In genomic region chr11:75214081-75214950, GRCm38 (mm10) we compare ENCODE assay signal across 8 mouse cellular contexts. TPM values are rescaled to one million over a fixed set of nuclear protein-coding genes. Genes with fewer than 3 reads are reported as not detected.
A peak's percentile ranks its signal among the peaks of the same experiment; 100 is the strongest.
DNase-seq lines count a peak whose midpoint lies in the region; ATAC-seq and TF ChIP-seq lines count a peak whose summit lies in the region.

No protein-coding gene starts in this region.

- no peak for DNase-seq in layer of hippocampus, adult 2 months (ENCODE audit: low spot score in 2 of 2)
- DNase-seq in layer of hippocampus, postnatal 10 days (ENCODE audit: low spot score in 2 of 2), result no peak
- peak; percentile 39 to 40 for DNase-seq in kidney, postnatal 36 days
- DNase-seq in adrenal gland, postnatal 36 days, result no peak
- no peak for DNase-seq in left cerebral cortex, postnatal 36 days (ENCODE audit: low spot score in 2 of 2)
- DNase-seq in spleen, adult 12 weeks (ENCODE audit: low spot score), result no peak

- H3K4me3 ChIP-seq in layer of hippocampus, adult 2 months, result peak overlapping the region; percentile 44
- peak overlapping the region; percentile 26 for H3K4me3 ChIP-seq in heart, embryonic 16.5 days (ENCODE audit: low read length)
- peak overlapping the region; percentile 19; the same call in 1 of the 2 replicates for H3K4me3 ChIP-seq in neural tube, embryonic 14.5 days (ENCODE audit: low read depth, low read length)

- TF ChIP-seq CTCF in layer of hippocampus, adult 2 months (conservative IDR thresholded peaks at IDR 0.05), result no peak

- ATAC-seq in heart, embryonic 16.5 days (replicated peaks; ENCODE audit: extremely low read depth, insufficient read depth, low FRiP score), result no peak
- ATAC-seq in neural tube, embryonic 14.5 days (ENCODE audit: low read depth), result peak; percentile 36

- WGBS in heart, embryonic 16.5 days, result 26% methylated on average over 13 of the region's 13 CpGs
- WGBS in neural tube, embryonic 14.5 days, result 18% methylated on average over 13 of the region's 13 CpGs

- H3K4me2 ChIP-seq in heart, embryonic 16.5 days (ENCODE audit: low read depth, low read length), result peak overlapping the region; percentile 57
- peak overlapping the region; percentile 47 for H3K4me2 ChIP-seq in neural tube, embryonic 14.5 days (ENCODE audit: low read depth, low read length)

- H3K27me3 ChIP-seq in heart, embryonic 16.5 days (ENCODE audit: control insufficient read depth, insufficient read depth, low read length), result no peaks in the 10 kb centered on the region
- no peaks in the 10 kb centered on the region for H3K27me3 ChIP-seq in neural tube, embryonic 14.5 days (ENCODE audit: control insufficient read depth, insufficient read depth, low read length)

- no peaks in the 10 kb centered on the region for H3K9me3 ChIP-seq in heart, embryonic 16.5 days (replicated peaks; ENCODE audit: control insufficient read depth, low read length)
- H3K9me3 ChIP-seq in neural tube, embryonic 14.5 days (ENCODE audit: control insufficient read depth, low read length), result no peaks in the 10 kb centered on the region

- H3K27ac ChIP-seq in layer of hippocampus, adult 2 months, result peak overlapping the region; percentile 76
- peak overlapping the region; percentile 85 for H3K27ac ChIP-seq in heart, embryonic 16.5 days (ENCODE audit: low read length)
- H3K27ac ChIP-seq in neural tube, embryonic 14.5 days (ENCODE audit: low read depth, low read length), result peak overlapping the region; percentile 70; the same call in 1 of the 2 replicates

- H3K4me1 ChIP-seq in heart, embryonic 16.5 days (ENCODE audit: control insufficient read depth, insufficient read depth, low read length), result peaks cover 49% of the 10 kb centered on the region
- peaks cover 19% of the 10 kb centered on the region for H3K4me1 ChIP-seq in neural tube, embryonic 14.5 days (ENCODE audit: control insufficient read depth, insufficient read depth, low read length)

- no peaks in the 10 kb centered on the region for H3K36me3 ChIP-seq in heart, embryonic 16.5 days (ENCODE audit: control insufficient read depth, insufficient read depth)
- H3K36me3 ChIP-seq in neural tube, embryonic 14.5 days (ENCODE audit: control insufficient read depth, insufficient read depth, low read length), result no peaks in the 10 kb centered on the region

- intact Hi-C loops in left cerebral cortex, postnatal 36 days (cut with DNase I), result no loop called here

- H3K9ac ChIP-seq in heart, embryonic 16.5 days (ENCODE audit: low read length), result peak overlapping the region; percentile 60
- peak overlapping the region; percentile 39 for H3K9ac ChIP-seq in neural tube, embryonic 14.5 days (replicated peaks; ENCODE audit: low read depth, low read length)

RNA-seq across cellular contexts. Expression of gene Rtn4rl1, which starts 20.7 kb away (rescaled TPM):
- total RNA-seq in layer of hippocampus, adult 2 months (2021), result 100 to 1,000 TPM; 104 to 110 TPM
- total RNA-seq in layer of hippocampus, postnatal 10 days (2021), result 10 to 100 TPM; 54.5 to 58.5 TPM
- polyA plus RNA-seq in heart, embryonic 16.5 days (2015; fragmentation: Nextera tagmentation; extraction: Ambion mirVana), result 12.4 and 13.1 TPM in 2 replicates
- 12.7 and 16.0 TPM in 2 replicates for polyA plus RNA-seq in neural tube, embryonic 14.5 days (2014; fragmentation: Nextera tagmentation; extraction: Ambion mirVana)
- total RNA-seq in adrenal gland, postnatal 36 days (2021), result 10 to 100 TPM; 37.3 to 53.0 TPM
- 10 to 100 TPM; 83.5 to 88.3 TPM for total RNA-seq in left cerebral cortex, postnatal 36 days (2021)

RNA-seq across cellular contexts. Expression of gene Dph1, which starts 23.3 kb away (rescaled TPM):
- total RNA-seq in layer of hippocampus, adult 2 months (2021), result 10 to 100 TPM; 30.7 to 31.4 TPM
- 10 to 100 TPM; 20.8 to 21.1 TPM for total RNA-seq in layer of hippocampus, postnatal 10 days (2021)
- 19.7 and 21.0 TPM in 2 replicates for polyA plus RNA-seq in heart, embryonic 16.5 days (2015; fragmentation: Nextera tagmentation; extraction: Ambion mirVana)
- polyA plus RNA-seq in neural tube, embryonic 14.5 days (2014; fragmentation: Nextera tagmentation; extraction: Ambion mirVana), result 11.4 and 15.6 TPM in 2 replicates
- total RNA-seq in adrenal gland, postnatal 36 days (2021), result 10 to 100 TPM; 29.8 to 30.6 TPM
- total RNA-seq in left cerebral cortex, postnatal 36 days (2021), result 10 to 100 TPM; 25.3 to 25.6 TPM

RNA-seq across cellular contexts. Expression of gene Ovca2, which starts 35.7 kb away (rescaled TPM):
- total RNA-seq in layer of hippocampus, adult 2 months (2021), result 10 to 100 TPM; 19.3 to 22.4 TPM
- 10 to 100 TPM; 10.1 to 11.1 TPM for total RNA-seq in layer of hippocampus, postnatal 10 days (2021)
- polyA plus RNA-seq in heart, embryonic 16.5 days (2015; fragmentation: Nextera tagmentation; extraction: Ambion mirVana), result 18.4 and 18.7 TPM in 2 replicates
- polyA plus RNA-seq in neural tube, embryonic 14.5 days (2014; fragmentation: Nextera tagmentation; extraction: Ambion mirVana), result 15.3 and 20.7 TPM in 2 replicates
- 10 to 100 TPM; 20.7 to 22.4 TPM for total RNA-seq in adrenal gland, postnatal 36 days (2021)
- total RNA-seq in left cerebral cortex, postnatal 36 days (2021), result 10 to 100 TPM; 11.0 to 13.3 TPM

RNA-seq across cellular contexts. Expression of gene Hic1, which starts 45.0 kb away (rescaled TPM):
- 1 to 10 TPM; 3.8 to 3.9 TPM for total RNA-seq in layer of hippocampus, adult 2 months (2021)
- total RNA-seq in layer of hippocampus, postnatal 10 days (2021), result 1 to 10 TPM; 3.3 to 6.1 TPM
- 7.1 and 9.8 TPM in 2 replicates for polyA plus RNA-seq in heart, embryonic 16.5 days (2015; fragmentation: Nextera tagmentation; extraction: Ambion mirVana)
- 0.33 and 2.6 TPM in 2 replicates for polyA plus RNA-seq in neural tube, embryonic 14.5 days (2014; fragmentation: Nextera tagmentation; extraction: Ambion mirVana)
- 1 to 10 TPM; 8.3 to 9.0 TPM for total RNA-seq in adrenal gland, postnatal 36 days (2021)
- total RNA-seq in left cerebral cortex, postnatal 36 days (2021), result 1 to 10 TPM; 2.7 to 3.3 TPM

Comparison
In these comparisons a context has a peak if more than half of its experiments do, and no peak if none do; other contexts are left out.
1. DNase-seq: peak in kidney, postnatal 36 days (2 of 2); none in layer of hippocampus, adult 2 months (0 of 2), layer of hippocampus, postnatal 10 days (0 of 2), adrenal gland, postnatal 36 days (0 of 2), left cerebral cortex, postnatal 36 days (0 of 2) and spleen, adult 12 weeks (single experiment).
2. Peak in every context shown above with its lines, with median percentiles within 50 percentile points of each other: H3K27ac ChIP-seq and H3K4me3 ChIP-seq.